Comparison of ENCODE assay signal across 13 mouse cellular contexts in genomic region chr7:16916342-16917265, GRCm38 (mm10). TPM values are rescaled to one million over a fixed set of nuclear protein-coding genes. Genes with fewer than 3 reads are reported as not detected.
DNase-seq lines count a peak whose midpoint lies in the region; ATAC-seq and TF ChIP-seq lines count a peak whose summit lies in the region.
"Had no signal": no experiment of that assay in that cellular context is flagged by ENCODE, and none has a peak within 500 bp of the region (broad histone marks: within the 10 kb centered on the region; RNA-seq: fewer than 3 reads in every experiment).

No protein-coding gene starts in this region.

- 81% methylated on average over 30 of the region's 30 CpGs for WGBS in forebrain, postnatal 0 days
- WGBS in forebrain, embryonic 15.5 days, result 84% methylated on average over 30 of the region's 30 CpGs
- WGBS in lung, postnatal 0 days, result 54% methylated on average over 29 of the region's 30 CpGs

- H3K4me3 ChIP-seq in forebrain, postnatal 0 days (ENCODE audit: low read depth, low read length), result no peak overlapping the region
- H3K4me3 ChIP-seq in forebrain, embryonic 15.5 days, result no peak overlapping the region
- no peak overlapping the region for H3K4me3 ChIP-seq in lung, postnatal 0 days (ENCODE audit: low read depth, low read length)
- H3K4me3 ChIP-seq: embryonic facial prominence, embryonic 10.5 days; lung, embryonic 15.5 days; midbrain, embryonic 15.5 days had no signal

- no peak overlapping the region for H3K9ac ChIP-seq in forebrain, postnatal 0 days
- H3K9ac ChIP-seq in forebrain, embryonic 15.5 days (replicated peaks), result no peak overlapping the region
- H3K9ac ChIP-seq in lung, postnatal 0 days (replicated peaks; ENCODE audit: low read depth), result no peak overlapping the region
- H3K9ac ChIP-seq: lung, embryonic 15.5 days; midbrain, embryonic 15.5 days had no signal

- H3K27ac ChIP-seq in forebrain, postnatal 0 days (ENCODE audit: low read depth, low read length), result no peak overlapping the region
- H3K27ac ChIP-seq in forebrain, embryonic 15.5 days (replicated peaks), result no peak overlapping the region
- H3K27ac ChIP-seq in lung, postnatal 0 days (ENCODE audit: low read length), result no peak overlapping the region
- H3K27ac ChIP-seq: embryonic facial prominence, embryonic 10.5 days; lung, embryonic 15.5 days; midbrain, embryonic 15.5 days had no signal

- TF ChIP-seq CTCF in forebrain, postnatal 0 days (IDR thresholded peaks at IDR 0.05; ENCODE audit: low read depth), result peak; percentile 10; the same call in 1 of the 2 replicates
- 0 out of 2 replicates have a peak, but pooled peaks have one; percentile 5 for TF ChIP-seq CTCF in lung, postnatal 0 days (IDR thresholded peaks at IDR 0.05)

- no peaks in the 10 kb centered on the region for H3K27me3 ChIP-seq in forebrain, postnatal 0 days (ENCODE audit: insufficient read depth, low read length)
- H3K27me3 ChIP-seq in forebrain, embryonic 15.5 days, result no peaks in the 10 kb centered on the region
- no peaks in the 10 kb centered on the region for H3K27me3 ChIP-seq in lung, postnatal 0 days (replicated peaks; ENCODE audit: insufficient read depth, low read length)
- H3K27me3 ChIP-seq: lung, embryonic 15.5 days; midbrain, embryonic 15.5 days had no signal

- peaks cover 65% of the 10 kb centered on the region for H3K36me3 ChIP-seq in forebrain, postnatal 0 days (ENCODE audit: insufficient read depth)
- H3K36me3 ChIP-seq in forebrain, embryonic 15.5 days, result peaks cover 50% of the 10 kb centered on the region
- peaks cover 21% of the 10 kb centered on the region for H3K36me3 ChIP-seq in lung, postnatal 0 days (ENCODE audit: insufficient read depth, low read length)

- H3K4me2 ChIP-seq in forebrain, postnatal 0 days (ENCODE audit: low read depth), result no peak overlapping the region
- no peak overlapping the region for H3K4me2 ChIP-seq in forebrain, embryonic 15.5 days (replicated peaks)
- no peak overlapping the region for H3K4me2 ChIP-seq in lung, postnatal 0 days (replicated peaks; ENCODE audit: low read depth, low read length)
- H3K4me2 ChIP-seq: lung, embryonic 15.5 days; midbrain, embryonic 15.5 days had no signal

- no peaks in the 10 kb centered on the region for H3K9me3 ChIP-seq in forebrain, postnatal 0 days (ENCODE audit: low read length)
- no peaks in the 10 kb centered on the region for H3K9me3 ChIP-seq in forebrain, embryonic 15.5 days
- H3K9me3 ChIP-seq in lung, postnatal 0 days (ENCODE audit: low read length), result no peaks in the 10 kb centered on the region
- H3K9me3 ChIP-seq: embryonic facial prominence, embryonic 10.5 days; lung, embryonic 15.5 days; midbrain, embryonic 15.5 days had no signal

- DNase-seq in forebrain, postnatal 0 days, result no peak
- DNase-seq in kidney, postnatal 10 days, result peak; percentile 77
- DNase-seq in kidney, adult 9 months, result no peak
- no peak for DNase-seq in lung, postnatal 0 days (ENCODE audit: low spot score)
- DNase-seq in lung, postnatal 14 days, result no peak
- peak; percentile 54 for DNase-seq in cerebellum, adult 8-10 months
- DNase-seq in Muller cell, postnatal 12 days (ENCODE audit: inconsistent ontology term), result no peak
- DNase-seq: thymus, postnatal 25 days had no signal

- TF ChIP-seq EP300 in lung, postnatal 0 days (IDR thresholded peaks at IDR 0.05), result no peak

- no peak for ATAC-seq in forebrain, postnatal 0 days
- ATAC-seq in forebrain, embryonic 15.5 days (replicated peaks), result no peak
- no peak for ATAC-seq in lung, postnatal 0 days
- ATAC-seq: midbrain, embryonic 15.5 days had no signal

- H3K4me1 ChIP-seq in forebrain, postnatal 0 days (ENCODE audit: insufficient read depth), result peaks cover 16% of the 10 kb centered on the region
- peaks cover 32% of the 10 kb centered on the region for H3K4me1 ChIP-seq in forebrain, embryonic 15.5 days
- H3K4me1 ChIP-seq in lung, postnatal 0 days (ENCODE audit: insufficient read depth, low read depth, low read length), result peaks cover under 1% of the 10 kb centered on the region; the same call in 1 of the 2 replicates

RNA-seq across cellular contexts. Expression of gene Calm3, which starts 7.3 kb away (rescaled TPM):
- total RNA-seq in forebrain, postnatal 0 days (2014; rRNA removed), result 1,323 and 1,444 TPM in 2 replicates
- 403 and 424 TPM in 2 replicates for polyA plus RNA-seq in forebrain, postnatal 0 days (2015; fragmentation: Nextera tagmentation; extraction: Ambion mirVana)
- 291 and 305 TPM in 2 replicates for polyA plus RNA-seq in forebrain, embryonic 15.5 days (2015; fragmentation: Nextera tagmentation; extraction: Ambion mirVana)
- polyA plus RNA-seq in lung, postnatal 0 days (2015; fragmentation: Nextera tagmentation; extraction: Ambion mirVana), result 61.7 and 63.6 TPM in 2 replicates

RNA-seq across cellular contexts. Expression of gene Ptgir, which starts 10.3 kb away (rescaled TPM):
- 0.15 TPM in 1 of 2 replicates, not detected in the other for total RNA-seq in forebrain, postnatal 0 days (2014; rRNA removed)
- polyA plus RNA-seq in forebrain, postnatal 0 days (2015; fragmentation: Nextera tagmentation; extraction: Ambion mirVana), result 0.08 and 0.09 TPM in 2 replicates
- 0.13 and 0.29 TPM in 2 replicates for polyA plus RNA-seq in forebrain, embryonic 15.5 days (2015; fragmentation: Nextera tagmentation; extraction: Ambion mirVana)
- 2.0 and 2.4 TPM in 2 replicates for polyA plus RNA-seq in lung, postnatal 0 days (2015; fragmentation: Nextera tagmentation; extraction: Ambion mirVana)
- polyA plus RNA-seq: neural tube, embryonic 14.5 days had no signal

RNA-seq across cellular contexts. Expression of gene Gng8, which starts 25.0 kb away (rescaled TPM):
- total RNA-seq in forebrain, postnatal 0 days (2014; rRNA removed), result not detected in 2 replicates
- polyA plus RNA-seq in forebrain, postnatal 0 days (2015; fragmentation: Nextera tagmentation; extraction: Ambion mirVana), result 9.3 and 16.4 TPM in 2 replicates
- polyA plus RNA-seq in forebrain, embryonic 15.5 days (2015; fragmentation: Nextera tagmentation; extraction: Ambion mirVana), result 4.4 TPM in 2 replicates
- 5.2 and 6.6 TPM in 2 replicates for polyA plus RNA-seq in lung, postnatal 0 days (2015; fragmentation: Nextera tagmentation; extraction: Ambion mirVana)

RNA-seq across cellular contexts. Expression of gene Pnmal2, which starts 27.9 kb away (rescaled TPM):
- total RNA-seq in forebrain, postnatal 0 days (2014; rRNA removed), result 98.9 and 133 TPM in 2 replicates
- 87.5 and 134 TPM in 2 replicates for polyA plus RNA-seq in forebrain, postnatal 0 days (2015; fragmentation: Nextera tagmentation; extraction: Ambion mirVana)
- 87.4 and 102 TPM in 2 replicates for polyA plus RNA-seq in forebrain, embryonic 15.5 days (2015; fragmentation: Nextera tagmentation; extraction: Ambion mirVana)
- 1.9 and 2.0 TPM in 2 replicates for polyA plus RNA-seq in lung, postnatal 0 days (2015; fragmentation: Nextera tagmentation; extraction: Ambion mirVana)

RNA-seq across cellular contexts. Expression of gene Dact3, which starts 41.5 kb away (rescaled TPM):
- total RNA-seq in forebrain, postnatal 0 days (2014; rRNA removed), result 69.0 and 70.3 TPM in 2 replicates
- 7.8 and 8.6 TPM in 2 replicates for polyA plus RNA-seq in forebrain, postnatal 0 days (2015; fragmentation: Nextera tagmentation; extraction: Ambion mirVana)
- polyA plus RNA-seq in forebrain, embryonic 15.5 days (2015; fragmentation: Nextera tagmentation; extraction: Ambion mirVana), result 3.3 and 3.4 TPM in 2 replicates
- polyA plus RNA-seq in lung, postnatal 0 days (2015; fragmentation: Nextera tagmentation; extraction: Ambion mirVana), result 4.2 and 4.3 TPM in 2 replicates

Comparison
In these comparisons a context has a peak if more than half of its experiments do, and no peak if none do; other contexts are left out.
1. DNase-seq: peak in kidney, postnatal 10 days (single experiment) and cerebellum, adult 8-10 months (single experiment); none in forebrain, postnatal 0 days (single experiment), kidney, adult 9 months (single experiment), lung, postnatal 0 days (single experiment), lung, postnatal 14 days (single experiment) and Muller cell, postnatal 12 days (single experiment).